Mouse (Mus musculus) lung, postnatal 0 days (tissue): ENCODE data around the gene Taldo1. TPM values are rescaled to one million over a fixed set of nuclear protein-coding genes. Genes with fewer than 3 reads are reported as not detected.

Source experiments
- ATAC-seq: fragments of 200-750 bp; cut with Nextera tagmentation; 2 replicates; pipeline ENCODE4 v1.8.0; 2017; ENCODE audit warnings: moderate library complexity
- DNase-seq: peaks from one replicate; pipeline ENCODE4 v3.0.0-alpha.2; 2016; ENCODE audit warnings: low spot score
- H3K27ac ChIP-seq: fragments of 300-500 bp; sonication (generic); 2 replicates; pipeline ENCODE4 v1.5.1; 2014; ENCODE audit warnings: antibody characterized with exemption, mild to moderate bottlenecking, low read length, mixed read lengths
- H3K27me3 ChIP-seq: fragments of 300-500 bp; sonication (generic); replicated peaks from 2 replicates; pipeline ENCODE4 v1.6.1; 2014; ENCODE audit warnings: low read length, mixed read lengths; ENCODE audit not compliant: insufficient read depth
- H3K36me3 ChIP-seq: fragments of 300-500 bp; sonication (generic); 2 replicates; pipeline ENCODE4 v1.6.1; 2014; ENCODE audit warnings: low read length, mixed read lengths; ENCODE audit not compliant: insufficient read depth
- H3K4me1 ChIP-seq: fragments of 300-500 bp; sonication (generic); 2 replicates; pipeline ENCODE4 v1.6.1; 2014; ENCODE audit warnings: antibody characterized with exemption, low read depth, low read length, mixed read lengths; ENCODE audit not compliant: insufficient read depth
- H3K4me2 ChIP-seq: fragments of 300-500 bp; sonication (generic); replicated peaks from 2 replicates; pipeline ENCODE4 v1.6.1; 2014; ENCODE audit warnings: low read depth, mild to moderate bottlenecking, low read length, moderate library complexity, mixed read lengths
- H3K4me3 ChIP-seq: fragments of 300-500 bp; sonication (generic); 2 replicates; pipeline ENCODE4 v1.5.1; 2014; ENCODE audit warnings: low read depth, low read length
- H3K9ac ChIP-seq: fragments of 300-500 bp; sonication (generic); replicated peaks from 2 replicates; pipeline ENCODE4 v1.6.1; 2014; ENCODE audit warnings: low read depth, mild to moderate bottlenecking
- H3K9me3 ChIP-seq: fragments of 300-500 bp; sonication (generic); 2 replicates; pipeline ENCODE4 v1.6.1; 2016; ENCODE audit warnings: low read length, mixed read lengths
- CTCF ChIP-seq: IDR thresholded peaks from 2 replicates; pipeline ENCODE4 v1.5.1; 2016; ENCODE audit warnings: antibody characterized with exemption, mild to moderate bottlenecking
- EP300 ChIP-seq: IDR thresholded peaks from 2 replicates; pipeline ENCODE4 v1.6.1; 2016; ENCODE audit warnings: antibody characterized with exemption, mild to moderate bottlenecking, control low read depth
- WGBS: fragments of 180-500 bp; shearing (Covaris S2); extraction: QIAGEN DNeasy Blood & Tissue Kit; methylation state at CpG from one replicate; pipeline ENCODE4 v1.1.7; 2014; 5-methylcytosine and 5-hydroxymethylcytosine counted together
- polyA plus RNA-seq: library from polyadenylated mRNA; unstranded; fragments of >200 nt; fragmentation: Nextera tagmentation; extraction: Ambion mirVana; gene quantifications from 2 replicates; pipeline ENCODE4 v1.2.1, GENCODE M21; 2015

Gene Taldo1
- 260 and 276 TPM in 2 replicates for polyA plus RNA-seq

DNA sequence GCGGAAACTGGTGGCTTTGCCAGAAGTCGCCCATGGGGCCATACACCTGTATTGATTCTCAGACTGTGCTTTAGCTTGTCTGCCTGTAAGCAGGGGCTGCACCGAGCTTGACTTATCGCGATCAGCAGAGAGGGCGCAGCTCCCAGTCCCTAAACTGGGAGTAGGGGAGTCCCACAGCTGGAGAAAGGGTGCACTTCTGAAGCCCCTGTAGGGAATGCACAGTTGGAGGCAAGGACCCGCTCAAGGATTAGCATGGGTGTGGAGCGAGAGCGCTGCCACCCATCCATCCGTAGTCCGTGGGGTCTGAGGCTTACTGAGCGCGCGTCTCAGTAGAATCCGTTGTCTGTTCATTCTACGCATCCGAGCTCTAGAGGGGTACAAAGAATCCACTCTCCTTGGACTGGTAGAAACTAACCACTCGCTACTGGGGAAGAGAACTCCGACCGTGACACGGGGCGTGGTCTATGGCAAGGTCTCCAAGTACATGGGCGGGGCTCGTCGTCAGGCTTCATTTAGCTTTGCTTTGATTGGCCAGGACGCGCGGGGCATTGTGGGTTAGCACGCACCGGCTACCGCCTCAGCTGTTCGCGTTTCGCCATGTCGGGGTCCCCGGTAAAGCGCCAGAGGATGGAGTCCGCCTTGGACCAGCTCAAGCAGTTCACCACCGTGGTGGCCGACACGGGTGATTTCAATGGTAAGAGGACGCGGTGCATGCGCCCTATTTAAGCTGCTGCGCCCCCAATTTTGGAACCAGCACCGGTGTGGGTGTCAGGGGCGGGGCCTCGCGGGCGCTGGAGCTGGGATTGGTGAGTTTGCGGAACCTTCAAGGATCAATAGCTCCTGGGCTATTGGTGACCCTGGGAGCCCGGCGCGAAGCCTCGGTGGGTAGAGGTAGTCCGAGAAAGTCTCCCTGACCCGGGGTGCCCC lies at the start of gene Taldo1:
Gene Taldo1, plus strand, starts transcription at position 575 of the 927 bp plus-strand sequence.
- no peak for TF ChIP-seq CTCF
- DNase-seq (peak; percentile 98), ATAC-seq (peak; percentile 97)
- H3K27ac ChIP-seq: peak within 1 kb of the TSS; percentile 75
- 0 out of 2 replicates have a peak, but pooled peaks cover 9% of the 10 kb centered on the region for H3K36me3 ChIP-seq
- H3K4me3 ChIP-seq: peak within 1 kb of the TSS; percentile 63
- H3K4me2 ChIP-seq: peak within 1 kb of the TSS; percentile 87
- no peaks in the 10 kb centered on the region for H3K27me3 ChIP-seq
- no peaks in the 10 kb centered on the region for H3K9me3 ChIP-seq
- H3K4me1 ChIP-seq: peaks cover 8% of the 10 kb centered on the region; the same call in 1 of the 2 replicates
- H3K9ac ChIP-seq: peak within 1 kb of the TSS; percentile 54
- WGBS: under 1% methylated on average over 57 of the region's 57 CpGs

GRCm38 (mm10) chr7:141343230-141343629 lies 48.8 kb upstream of the Taldo1 start:
- Histone ChIP-seq H3K4me2 (no peak overlapping the region), H3K9me3 (no peaks in the 10 kb centered on the region), H3K4me1 (peaks cover 3% of the 10 kb centered on the region; the same call in 1 of the 2 replicates), H3K4me3 (no peak overlapping the region), H3K27ac (no peak overlapping the region), H3K27me3 (no peaks in the 10 kb centered on the region), H3K36me3 (no peaks in the 10 kb centered on the region), H3K9ac (no peak overlapping the region)
- DNase-seq (no peak), ATAC-seq (no peak)
- TF ChIP-seq CTCF: no peak
- no peak for TF ChIP-seq EP300
- 71% methylated on average over 2 of the region's 2 CpGs for WGBS

DNA sequence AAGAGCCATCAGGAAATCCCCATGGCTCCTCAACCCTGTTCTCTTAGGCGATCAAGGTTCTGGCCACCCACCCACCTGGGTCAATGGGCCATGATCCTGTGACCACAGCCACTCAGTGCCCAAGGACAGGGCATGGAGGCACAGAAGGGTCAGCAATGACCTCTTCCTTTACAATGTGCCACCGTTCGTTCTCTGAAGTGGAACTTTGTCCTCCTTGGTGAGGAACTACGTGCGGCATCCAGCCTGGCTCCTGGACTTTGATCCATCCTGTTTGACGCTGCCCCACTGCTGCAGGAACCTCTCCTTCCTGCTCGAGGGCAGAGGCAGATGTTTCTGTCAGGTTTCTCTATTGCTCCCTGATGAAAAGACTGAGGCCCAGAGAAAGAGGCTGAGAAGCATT lies 48.3 kb upstream of the Taldo1 start:
- no peak overlapping the region for H3K4me2 ChIP-seq
- no peak overlapping the region for H3K4me3 ChIP-seq
- no peak overlapping the region for H3K9ac ChIP-seq
- H3K27me3 ChIP-seq: no peaks in the 10 kb centered on the region
- ATAC-seq (no peak), DNase-seq (no peak)
- TF ChIP-seq EP300 (no peak), CTCF (no peak)
- H3K27ac ChIP-seq: no peak overlapping the region
- H3K36me3 ChIP-seq: no peaks in the 10 kb centered on the region
- no peaks in the 10 kb centered on the region for H3K9me3 ChIP-seq
- no peaks in the 10 kb centered on the region for H3K4me1 ChIP-seq
- 66% methylated on average over 7 of the region's 7 CpGs for WGBS

GRCm38 (mm10) chr7:141344787-141345186 lies 47.2 kb upstream of the Taldo1 start:
- H3K4me2 ChIP-seq: no peak overlapping the region
- no peak overlapping the region for H3K4me3 ChIP-seq
- no peaks in the 10 kb centered on the region for H3K27me3 ChIP-seq
- H3K9ac ChIP-seq: no peak overlapping the region
- no peaks in the 10 kb centered on the region for H3K9me3 ChIP-seq
- no peaks in the 10 kb centered on the region for H3K36me3 ChIP-seq
- H3K27ac ChIP-seq: no peak overlapping the region
- ATAC-seq (no peak), DNase-seq (no peak)
- WGBS: 86% methylated on average over 5 of the region's 5 CpGs
- TF ChIP-seq EP300 (no peak), CTCF (no peak)
- H3K4me1 ChIP-seq: no peaks in the 10 kb centered on the region

- Histone ChIP-seq H3K4me3 (no peak overlapping the region), H3K9me3 (no peaks in the 10 kb centered on the region), H3K4me1 (no peaks in the 10 kb centered on the region), H3K27me3 (no peaks in the 10 kb centered on the region), H3K36me3 (no peaks in the 10 kb centered on the region), H3K9ac (no peak overlapping the region), H3K4me2 (no peak overlapping the region), H3K27ac (peak overlapping the region; percentile 14; the same call in 1 of the 2 replicates)
- WGBS: 48% methylated on average over 6 of the region's 6 CpGs
- DNase-seq (peak; percentile 66), ATAC-seq (peak; percentile 61)
- TF ChIP-seq CTCF: no peak
- TF ChIP-seq EP300: no peak
Observed at GRCm38 (mm10) chr7:141351061-141351460, 40.9 kb upstream of the Taldo1 start.

DNA sequence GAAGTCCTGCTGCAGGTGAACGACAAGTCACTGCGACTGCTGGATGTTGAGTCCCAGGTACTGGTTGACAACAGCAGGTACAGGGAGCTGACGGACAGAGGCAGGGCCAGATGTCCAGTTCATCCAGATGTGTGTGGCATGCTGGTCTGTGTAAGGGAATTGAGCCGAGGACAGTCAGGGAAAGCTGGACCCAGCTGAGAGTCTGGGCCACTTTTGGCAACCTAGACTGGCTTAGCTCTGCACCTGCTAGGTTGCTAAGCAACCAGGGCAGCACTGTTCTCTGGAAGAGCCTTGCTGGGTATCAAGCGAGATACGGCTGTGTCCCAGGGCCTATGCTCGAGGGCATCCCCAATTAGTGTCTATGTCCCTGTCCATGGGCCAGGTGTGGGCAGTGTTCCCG lies 36.9 kb upstream of the Taldo1 start:
- Histone ChIP-seq H3K9me3 (no peaks in the 10 kb centered on the region), H3K4me1 (no peaks in the 10 kb centered on the region), H3K4me3 (no peak overlapping the region), H3K9ac (no peak overlapping the region), H3K4me2 (no peak overlapping the region), H3K36me3 (no peaks in the 10 kb centered on the region), H3K27me3 (no peaks in the 10 kb centered on the region), H3K27ac (no peak overlapping the region)
- DNase-seq: no peak
- no peak for ATAC-seq
- WGBS: 77% methylated on average over 8 of the region's 8 CpGs
- TF ChIP-seq EP300: no peak
- TF ChIP-seq CTCF: no peak
